Mouse (Mus musculus): ENCODE measurements around the gene Pdss2. TPM values are rescaled to one million over a fixed set of nuclear protein-coding genes. Genes with fewer than 3 reads are reported as not detected.
A peak's percentile ranks its signal among the peaks of the same experiment; 100 is the strongest.

The Pdss2 gene
- polyA plus RNA-seq, 1 experiment from 2014 or later = 16.8 TPM

DNA sequence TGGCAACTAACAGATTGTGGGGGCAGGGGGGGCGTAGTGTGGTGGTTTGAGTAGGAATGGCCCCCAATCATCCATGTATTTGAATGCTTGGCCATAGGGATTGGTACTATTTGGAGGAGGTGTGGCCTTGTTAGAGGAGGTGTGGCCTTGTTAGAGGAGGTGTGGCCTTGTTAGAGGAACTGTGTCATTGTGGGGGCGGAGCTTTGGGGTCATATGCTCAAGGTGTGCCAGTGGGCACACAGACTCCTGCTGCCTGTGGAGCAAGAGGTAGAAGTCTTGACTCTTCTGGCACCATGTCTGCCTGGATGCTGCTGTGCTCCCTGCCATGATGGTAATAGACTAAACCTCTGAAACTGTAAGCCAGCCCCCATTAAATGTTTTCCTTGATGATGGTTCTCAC lies 21.1 kb upstream of the Pdss2 start:
- H3K9me3 ChIP-seq (replicated peaks; ENCODE audit: control insufficient read depth, low read length, poor library complexity, severe bottlenecking) = no peaks in the 10 kb centered on the region
- H3K4me2 ChIP-seq (ENCODE audit: low read length) = no peak overlapping the region
- H3K9ac ChIP-seq (ENCODE audit: low read depth, low read length) = no peak overlapping the region
- ATAC-seq = no peak
- H3K4me3 ChIP-seq (ENCODE audit: low read depth, low read length) = no peak overlapping the region
- H3K4me1 ChIP-seq (ENCODE audit: control insufficient read depth, insufficient read depth, low read length) = no peaks in the 10 kb centered on the region
- H3K27me3 ChIP-seq (ENCODE audit: control insufficient read depth, insufficient read depth, low read depth, low read length) = no peaks in the 10 kb centered on the region
- no peaks in the 10 kb centered on the region for H3K36me3 ChIP-seq (ENCODE audit: control insufficient read depth, insufficient read depth, low read length)
- WGBS = 96% methylated on average over 2 of the region's 2 CpGs
- H3K27ac ChIP-seq (ENCODE audit: low read length) = no peak overlapping the region

DNA sequence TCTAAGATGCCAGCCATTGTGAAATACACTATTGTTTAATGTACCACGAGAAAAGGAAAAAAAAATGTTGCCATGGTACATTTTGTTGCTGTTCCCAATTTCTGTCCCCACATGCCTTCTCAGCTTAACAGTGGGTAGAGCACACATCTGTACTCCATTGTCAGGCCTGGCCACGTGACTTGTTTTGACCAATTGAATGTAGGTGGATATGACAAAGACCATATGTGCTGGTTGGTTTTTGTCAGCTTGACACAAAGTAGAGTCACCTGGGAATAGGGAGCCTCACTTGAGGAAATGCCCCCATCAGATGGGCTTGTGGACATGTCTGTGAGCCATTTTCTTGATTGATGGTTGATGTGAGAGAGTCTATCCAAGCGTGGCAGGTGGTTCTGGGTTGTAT lies 17.4 kb upstream of the Pdss2 start:
- 86% methylated on average over 3 of the region's 3 CpGs for WGBS
- no peak for ATAC-seq
- Histone ChIP-seq H3K4me3 (ENCODE audit: low read depth, low read length) (no peak overlapping the region), H3K4me1 (ENCODE audit: control insufficient read depth, insufficient read depth, low read length) (no peaks in the 10 kb centered on the region), H3K9ac (ENCODE audit: low read depth, low read length) (no peak overlapping the region), H3K9me3 (replicated peaks; ENCODE audit: control insufficient read depth, low read length, poor library complexity, severe bottlenecking) (no peaks in the 10 kb centered on the region), H3K4me2 (ENCODE audit: low read length) (no peak overlapping the region), H3K27ac (ENCODE audit: low read length) (no peak overlapping the region), H3K27me3 (ENCODE audit: control insufficient read depth, insufficient read depth, low read depth, low read length) (no peaks in the 10 kb centered on the region), H3K36me3 (ENCODE audit: control insufficient read depth, insufficient read depth, low read length) (no peaks in the 10 kb centered on the region)

DNA sequence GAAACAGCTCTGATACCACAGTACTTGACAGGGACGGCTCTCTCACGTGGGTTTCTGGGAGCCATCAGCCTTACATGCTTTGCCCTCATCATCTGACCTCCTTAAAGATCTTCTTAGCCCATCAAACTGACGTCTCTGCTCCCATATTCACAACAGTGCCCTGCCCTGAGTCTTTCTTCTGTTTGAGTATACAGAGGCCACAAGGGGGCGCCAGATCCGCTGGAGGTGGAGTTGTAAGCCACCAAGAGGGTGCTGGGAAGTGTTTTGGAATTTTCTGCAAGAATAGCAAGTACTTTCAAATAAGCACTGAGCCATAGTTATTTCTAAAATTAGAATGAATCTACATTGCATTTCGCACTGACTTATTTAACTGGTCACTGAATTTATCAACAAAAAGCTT lies 9.4 kb upstream of the Pdss2 start:
- no peak overlapping the region for H3K4me2 ChIP-seq (ENCODE audit: low read length)
- H3K4me1 ChIP-seq (ENCODE audit: control insufficient read depth, insufficient read depth, low read length) = no peaks in the 10 kb centered on the region
- H3K4me3 ChIP-seq (ENCODE audit: low read depth, low read length) = no peak overlapping the region
- no peaks in the 10 kb centered on the region for H3K36me3 ChIP-seq (ENCODE audit: control insufficient read depth, insufficient read depth, low read length)
- WGBS = 32% methylated on average over 6 of the region's 6 CpGs
- peaks cover 5% of the 10 kb centered on the region for H3K9me3 ChIP-seq (replicated peaks; ENCODE audit: control insufficient read depth, low read length, poor library complexity, severe bottlenecking)
- ATAC-seq = no peak
- no peak overlapping the region for H3K27ac ChIP-seq (ENCODE audit: low read length)
- H3K9ac ChIP-seq (ENCODE audit: low read depth, low read length) = no peak overlapping the region
- no peaks in the 10 kb centered on the region for H3K27me3 ChIP-seq (ENCODE audit: control insufficient read depth, insufficient read depth, low read depth, low read length)

DNA sequence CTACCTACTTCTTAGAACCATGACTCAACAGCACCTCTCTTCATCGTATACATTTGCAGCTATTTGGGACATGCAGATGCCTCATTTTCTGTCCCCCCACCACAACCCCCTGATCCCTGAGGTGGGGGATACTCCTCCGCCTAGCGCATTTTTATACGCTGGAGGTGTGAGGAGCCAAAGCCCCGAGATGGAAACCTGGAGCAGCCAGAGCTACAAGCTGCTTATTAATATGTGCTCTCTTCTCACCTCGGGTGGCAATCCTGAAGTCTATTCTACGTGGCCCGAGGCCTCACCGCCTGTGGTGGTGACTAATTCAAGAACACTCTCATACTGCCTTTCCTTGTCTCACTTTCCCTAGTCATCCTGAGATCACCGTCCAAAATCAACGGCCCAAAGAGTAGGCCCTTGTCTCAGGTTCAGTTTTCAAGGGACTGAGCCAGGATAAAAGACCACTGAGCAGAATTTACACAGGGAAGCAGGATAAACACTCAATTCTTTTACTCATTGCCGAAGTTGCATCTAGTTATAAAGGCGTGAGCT lies 3.9 kb upstream of the Pdss2 start:
- Histone ChIP-seq H3K27me3 (ENCODE audit: control insufficient read depth, insufficient read depth, low read depth, low read length) (no peaks in the 10 kb centered on the region), H3K9ac (ENCODE audit: low read depth, low read length) (no peak overlapping the region), H3K36me3 (ENCODE audit: control insufficient read depth, insufficient read depth, low read length) (no peaks in the 10 kb centered on the region), H3K9me3 (replicated peaks; ENCODE audit: control insufficient read depth, low read length, poor library complexity, severe bottlenecking) (no peaks in the 10 kb centered on the region), H3K27ac (ENCODE audit: low read length) (no peak overlapping the region), H3K4me2 (ENCODE audit: low read length) (no peak overlapping the region), H3K4me1 (ENCODE audit: control insufficient read depth, insufficient read depth, low read length) (peaks cover 10% of the 10 kb centered on the region), H3K4me3 (ENCODE audit: low read depth, low read length) (no peak overlapping the region)
- ATAC-seq = no peak
- 92% methylated on average over 13 of the region's 13 CpGs for WGBS

DNA sequence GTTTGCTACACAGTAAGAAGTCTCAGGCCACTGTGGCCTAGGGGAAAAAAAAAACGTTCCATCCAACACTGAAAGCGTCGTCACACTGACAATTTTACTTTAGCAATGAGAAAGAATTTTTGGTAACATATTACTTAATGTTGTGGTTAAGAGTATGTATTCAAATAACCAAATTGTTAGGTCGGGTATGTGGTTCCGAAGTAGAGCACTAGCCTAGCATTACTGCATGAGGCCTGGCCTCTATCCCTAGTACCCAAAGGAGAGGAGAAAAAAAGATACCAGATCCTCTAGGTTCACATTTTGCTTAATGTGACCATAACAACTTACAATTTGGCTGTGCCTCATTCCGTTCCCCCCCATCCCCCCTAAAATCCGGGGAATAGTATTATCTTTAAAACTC lies 807 bp upstream of the Pdss2 start:
- H3K9ac ChIP-seq (ENCODE audit: low read depth, low read length) = peak overlapping the region; percentile 91
- H3K4me3 ChIP-seq (ENCODE audit: low read depth, low read length) = peak overlapping the region; percentile 83
- H3K4me1 ChIP-seq (ENCODE audit: control insufficient read depth, insufficient read depth, low read length) = peaks cover 10% of the 10 kb centered on the region
- H3K4me2 ChIP-seq (ENCODE audit: low read length) = peak overlapping the region; percentile 73
- no peaks in the 10 kb centered on the region for H3K36me3 ChIP-seq (ENCODE audit: control insufficient read depth, insufficient read depth, low read length)
- WGBS = 20% methylated on average over 7 of the region's 7 CpGs
- ATAC-seq = no peak
- no peaks in the 10 kb centered on the region for H3K27me3 ChIP-seq (ENCODE audit: control insufficient read depth, insufficient read depth, low read depth, low read length)
- no peaks in the 10 kb centered on the region for H3K9me3 ChIP-seq (replicated peaks; ENCODE audit: control insufficient read depth, low read length, poor library complexity, severe bottlenecking)
- H3K27ac ChIP-seq (ENCODE audit: low read length) = peak overlapping the region; percentile 97

DNA sequence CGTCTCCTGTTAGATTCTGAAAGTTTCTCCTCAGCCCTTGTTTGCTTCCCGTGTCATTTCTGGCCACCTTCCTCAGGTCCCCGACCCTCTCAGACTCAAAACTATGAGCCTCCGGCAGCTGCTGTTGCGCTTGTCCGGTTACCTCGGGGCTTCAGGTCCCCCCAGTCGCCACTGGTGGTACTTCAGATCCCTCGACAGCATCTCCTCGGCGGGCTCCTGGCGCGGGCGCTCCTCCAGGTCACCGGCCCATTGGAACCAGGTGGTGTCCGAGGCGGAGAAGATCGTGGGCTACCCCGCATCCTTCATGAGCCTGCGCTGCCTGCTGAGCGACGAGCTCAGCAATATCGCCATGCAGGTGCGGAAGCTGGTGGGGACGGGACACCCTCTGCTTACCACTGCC lies 373 bp downstream of the Pdss2 start:
- WGBS = under 1% methylated on average over 25 of the region's 25 CpGs
- Histone ChIP-seq H3K9ac (ENCODE audit: low read depth, low read length) (peak overlapping the region; percentile 65), H3K9me3 (replicated peaks; ENCODE audit: control insufficient read depth, low read length, poor library complexity, severe bottlenecking) (no peaks in the 10 kb centered on the region), H3K36me3 (ENCODE audit: control insufficient read depth, insufficient read depth, low read length) (no peaks in the 10 kb centered on the region), H3K4me2 (ENCODE audit: low read length) (peak overlapping the region; percentile 94), H3K27me3 (ENCODE audit: control insufficient read depth, insufficient read depth, low read depth, low read length) (no peaks in the 10 kb centered on the region), H3K4me3 (ENCODE audit: low read depth, low read length) (peak overlapping the region; percentile 83), H3K27ac (ENCODE audit: low read length) (peak overlapping the region; percentile 97), H3K4me1 (ENCODE audit: control insufficient read depth, insufficient read depth, low read length) (peaks cover 10% of the 10 kb centered on the region)
- peak; percentile 69 for ATAC-seq

DNA sequence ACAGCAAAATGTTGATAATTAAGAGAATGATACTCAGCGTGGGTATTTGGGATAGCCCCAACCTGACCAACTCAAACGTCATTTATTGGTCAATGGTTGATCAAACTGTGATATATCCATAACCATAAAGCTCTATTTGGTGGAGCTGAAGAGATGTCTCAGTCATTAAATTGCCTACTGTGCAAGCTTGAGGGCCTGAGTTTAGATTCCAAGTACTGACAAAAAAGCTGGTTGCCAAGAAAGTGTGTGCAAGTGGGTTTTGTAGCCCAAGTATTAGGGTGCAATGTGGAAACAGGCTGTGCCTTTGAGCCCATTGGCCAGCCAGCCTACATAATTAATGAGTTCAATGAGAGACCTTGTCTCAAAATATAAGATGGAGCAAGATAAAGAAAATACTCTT lies 2.1 kb downstream of the Pdss2 start:
- WGBS = 90% methylated on average over 2 of the region's 2 CpGs
- ATAC-seq = no peak

DNA sequence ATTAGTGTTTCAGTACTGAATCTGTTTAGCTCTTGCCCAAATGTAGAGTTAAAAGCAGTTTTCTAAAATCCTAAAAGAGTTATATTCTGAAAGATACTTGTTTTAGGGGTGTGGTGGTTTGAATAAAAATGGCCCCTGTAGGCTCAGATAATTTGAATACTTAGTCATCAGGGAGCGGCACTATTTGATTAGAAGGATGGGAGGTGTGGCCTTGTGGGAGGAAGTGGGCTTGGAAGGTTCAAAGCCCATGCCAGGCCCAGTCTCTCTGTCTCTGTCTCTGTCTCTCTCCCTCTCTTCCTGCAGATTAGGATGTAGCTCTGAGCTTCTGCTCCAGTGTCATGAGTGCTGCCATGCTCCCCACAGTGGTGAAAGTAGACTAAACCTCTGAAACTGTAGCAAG lies 5.1 kb downstream of the Pdss2 start:
- Histone ChIP-seq H3K4me1 (ENCODE audit: control insufficient read depth, insufficient read depth, low read length) (peaks cover 7% of the 10 kb centered on the region), H3K36me3 (ENCODE audit: control insufficient read depth, insufficient read depth, low read length) (no peaks in the 10 kb centered on the region), H3K4me2 (ENCODE audit: low read length) (no peak overlapping the region), H3K27ac (ENCODE audit: low read length) (no peak overlapping the region), H3K9ac (ENCODE audit: low read depth, low read length) (no peak overlapping the region), H3K9me3 (replicated peaks; ENCODE audit: control insufficient read depth, low read length, poor library complexity, severe bottlenecking) (no peaks in the 10 kb centered on the region), H3K27me3 (ENCODE audit: control insufficient read depth, insufficient read depth, low read depth, low read length) (no peaks in the 10 kb centered on the region), H3K4me3 (ENCODE audit: low read depth, low read length) (no peak overlapping the region)
- no peak for ATAC-seq
- 93% methylated on average over 1 of the region's 1 CpGs for WGBS

More for the DNA sequence above, 2.1 kb downstream of the Pdss2 start:
- H3K4me1 ChIP-seq (ENCODE audit: control insufficient read depth, insufficient read depth, low read length) = peaks cover 10% of the 10 kb centered on the region
- H3K36me3 ChIP-seq (ENCODE audit: control insufficient read depth, insufficient read depth, low read length) = no peaks in the 10 kb centered on the region
- no peak overlapping the region for H3K4me2 ChIP-seq (ENCODE audit: low read length)
- H3K4me3 ChIP-seq (ENCODE audit: low read depth, low read length) = no peak overlapping the region
- H3K9me3 ChIP-seq (replicated peaks; ENCODE audit: control insufficient read depth, low read length, poor library complexity, severe bottlenecking) = no peaks in the 10 kb centered on the region
- H3K27me3 ChIP-seq (ENCODE audit: control insufficient read depth, insufficient read depth, low read depth, low read length) = no peaks in the 10 kb centered on the region
- H3K9ac ChIP-seq (ENCODE audit: low read depth, low read length) = no peak overlapping the region
- no peak overlapping the region for H3K27ac ChIP-seq (ENCODE audit: low read length)

DNA sequence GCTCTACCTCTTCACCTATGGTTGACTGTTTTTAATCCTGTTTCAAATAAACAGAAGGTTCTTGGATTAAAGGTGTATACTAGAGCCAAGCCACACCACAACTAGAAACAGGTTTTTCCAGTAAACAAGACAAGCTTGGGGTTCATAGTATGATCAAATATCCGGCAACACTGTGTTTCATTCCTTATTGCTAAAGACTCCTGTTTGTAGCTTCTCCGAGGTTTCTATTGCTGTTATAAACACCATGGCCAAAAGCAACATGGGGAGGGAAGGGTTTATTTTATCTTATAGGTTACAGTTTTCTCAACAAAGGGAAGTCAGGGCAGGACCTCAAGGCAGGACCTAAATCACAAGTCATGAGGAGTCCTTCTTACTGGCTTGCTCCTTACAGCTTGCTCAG lies 8.0 kb downstream of the Pdss2 start:
- 91% methylated on average over 2 of the region's 2 CpGs for WGBS
- Histone ChIP-seq H3K27me3 (ENCODE audit: control insufficient read depth, insufficient read depth, low read depth, low read length) (no peaks in the 10 kb centered on the region), H3K9me3 (replicated peaks; ENCODE audit: control insufficient read depth, low read length, poor library complexity, severe bottlenecking) (no peaks in the 10 kb centered on the region), H3K9ac (ENCODE audit: low read depth, low read length) (no peak overlapping the region), H3K36me3 (ENCODE audit: control insufficient read depth, insufficient read depth, low read length) (no peaks in the 10 kb centered on the region), H3K4me1 (ENCODE audit: control insufficient read depth, insufficient read depth, low read length) (no peaks in the 10 kb centered on the region), H3K4me3 (ENCODE audit: low read depth, low read length) (no peak overlapping the region), H3K27ac (ENCODE audit: low read length) (no peak overlapping the region), H3K4me2 (ENCODE audit: low read length) (no peak overlapping the region)
- no peak for ATAC-seq
